Comparison of ENCODE assay signal across 12 mouse cellular contexts in genomic region chr4:55723124-55723523, GRCm38 (mm10).
A peak's percentile ranks its signal among the peaks of the same experiment; 100 is the strongest.
DNase-seq lines count a peak whose midpoint lies in the region; ATAC-seq and TF ChIP-seq lines count a peak whose summit lies in the region.
"Had no signal": no experiment of that assay in that cellular context is flagged by ENCODE, and none has a peak within 500 bp of the region (broad histone marks: within the 10 kb centered on the region; RNA-seq: fewer than 3 reads in every experiment).

No protein-coding gene starts in this region.

- 74% methylated on average over 1 of the region's 1 CpGs for WGBS in forebrain, embryonic 14.5 days
- WGBS in forebrain, embryonic 10.5 days = 96% methylated on average over 1 of the region's 1 CpGs
- WGBS in lung, adult 2 months = 62% methylated on average over 1 of the region's 1 CpGs
- WGBS in forebrain, embryonic 16.5 days = 48% methylated on average over 1 of the region's 1 CpGs

- no peak overlapping the region for H3K4me3 ChIP-seq in forebrain, embryonic 14.5 days (ENCODE audit: low read depth, low read length)
- H3K4me3 ChIP-seq in forebrain, embryonic 10.5 days = no peak overlapping the region
- H3K4me3 ChIP-seq in lung, adult 2 months (replicated peaks; ENCODE audit: extremely low read depth, low read depth, low read length) = no peak overlapping the region
- no peak overlapping the region for H3K4me3 ChIP-seq in forebrain, embryonic 16.5 days (replicated peaks; ENCODE audit: low read length)

- ATAC-seq in forebrain, embryonic 14.5 days = peak; percentile 78
- ATAC-seq in forebrain, embryonic 16.5 days = peak; percentile 85
- ATAC-seq: intestine, embryonic 16.5 days had no signal

- H3K27me3 ChIP-seq in forebrain, embryonic 14.5 days (replicated peaks; ENCODE audit: control insufficient read depth, insufficient read depth, low read length) = no peaks in the 10 kb centered on the region
- no peaks in the 10 kb centered on the region for H3K27me3 ChIP-seq in forebrain, embryonic 10.5 days (ENCODE audit: poor library complexity, severe bottlenecking)
- H3K27me3 ChIP-seq in forebrain, embryonic 16.5 days (replicated peaks; ENCODE audit: control insufficient read depth, insufficient read depth, low read length) = no peaks in the 10 kb centered on the region

- DNase-seq in forebrain, embryonic 14.5 days (ENCODE audit: low spot score) = peak; percentile 83
- DNase-seq in forebrain, embryonic 10.5 days (ENCODE audit: extremely low spot score, low spot score) = no peak
- peak; percentile 9 for DNase-seq in lung, postnatal 14 days
- no peak for DNase-seq in lung, adult 2 months
- peak; percentile 51 for DNase-seq in heart, postnatal 4 days
- DNase-seq in adrenal gland, postnatal 25 days = no peak
- no peak for DNase-seq in spleen, adult 18-20 months
- DNase-seq: cerebellum, adult 11-12 months; layer of hippocampus, adult 9-11 months; liver had no signal

- no peak overlapping the region for H3K4me2 ChIP-seq in forebrain, embryonic 14.5 days (ENCODE audit: low read length)
- no peak overlapping the region for H3K4me2 ChIP-seq in forebrain, embryonic 16.5 days (ENCODE audit: low read length)

- H3K9ac ChIP-seq in forebrain, embryonic 14.5 days (ENCODE audit: low read length) = no peak overlapping the region
- H3K9ac ChIP-seq in forebrain, embryonic 16.5 days (replicated peaks; ENCODE audit: low read depth, low read length) = no peak overlapping the region

- H3K36me3 ChIP-seq in forebrain, embryonic 14.5 days (ENCODE audit: control insufficient read depth, insufficient read depth, low read length) = no peaks in the 10 kb centered on the region
- no peaks in the 10 kb centered on the region for H3K36me3 ChIP-seq in forebrain, embryonic 10.5 days (replicated peaks)
- no peaks in the 10 kb centered on the region for H3K36me3 ChIP-seq in forebrain, embryonic 16.5 days (ENCODE audit: control insufficient read depth, insufficient read depth)

- H3K4me1 ChIP-seq in forebrain, embryonic 14.5 days (ENCODE audit: control insufficient read depth, insufficient read depth, low read length) = peaks cover 3% of the 10 kb centered on the region; the same call in 1 of the 2 replicates
- no peaks in the 10 kb centered on the region for H3K4me1 ChIP-seq in forebrain, embryonic 10.5 days
- peaks cover 10% of the 10 kb centered on the region for H3K4me1 ChIP-seq in lung, adult 2 months (ENCODE audit: control insufficient read depth, insufficient read depth, low read length)
- peaks cover 7% of the 10 kb centered on the region for H3K4me1 ChIP-seq in forebrain, embryonic 16.5 days (replicated peaks; ENCODE audit: control insufficient read depth, insufficient read depth, low read length)

- TF ChIP-seq POLR2A in lung, adult 2 months (IDR thresholded peaks at IDR 0.05; ENCODE audit: borderline replicate concordance, extremely low read depth, low read depth, low read length) = no peak

- H3K27ac ChIP-seq in forebrain, embryonic 14.5 days (ENCODE audit: low read depth, low read length) = no peak overlapping the region; the same call in 1 of the 2 replicates
- H3K27ac ChIP-seq in forebrain, embryonic 10.5 days = no peak overlapping the region
- H3K27ac ChIP-seq in forebrain, embryonic 16.5 days (ENCODE audit: low read length) = no peak overlapping the region

- no peaks in the 10 kb centered on the region for H3K9me3 ChIP-seq in forebrain, embryonic 14.5 days (replicated peaks; ENCODE audit: control insufficient read depth, low read length)
- no peaks in the 10 kb centered on the region for H3K9me3 ChIP-seq in forebrain, embryonic 10.5 days
- no peaks in the 10 kb centered on the region for H3K9me3 ChIP-seq in forebrain, embryonic 16.5 days (ENCODE audit: control insufficient read depth, low read length)

- TF ChIP-seq CTCF in lung, adult 2 months (IDR thresholded peaks at IDR 0.05; ENCODE audit: insufficient read depth, low read length) = no peak

Comparison
In these comparisons a context has a peak if more than half of its experiments do, and no peak if none do; other contexts are left out.
1. DNase-seq: peak in forebrain, embryonic 14.5 days (single experiment), lung, postnatal 14 days (single experiment) and heart, postnatal 4 days (single experiment); none in forebrain, embryonic 10.5 days (single experiment), lung, adult 2 months (single experiment), adrenal gland, postnatal 25 days (single experiment) and spleen, adult 18-20 months (0 of 2).